Mouse (Mus musculus) heart, adult 2 months (tissue): ENCODE results near the gene Nubpl. TPM values are rescaled to one million over a fixed set of nuclear protein-coding genes. Genes with fewer than 3 reads are reported as not detected.

ENCODE experiments used
- DNase-seq, 2 experiments: peaks; one replicate each; pipeline ENCODE4 v3.0.0; 2021
- H3K27ac ChIP-seq: fragments of 200-600 bp; 2 replicates; pipeline ENCODE4 v1.8.1; 2022
- H3K27me3 ChIP-seq: fragments of 200-500 bp; 2 replicates; pipeline ENCODE4 v1.6.1; 2012; ENCODE audit warnings: mild to moderate bottlenecking, low read length, inconsistent platforms, mixed read lengths; ENCODE audit not compliant: control insufficient read depth, insufficient read depth
- H3K36me3 ChIP-seq: fragments of 200-500 bp; 2 replicates; pipeline ENCODE4 v1.6.1; 2012; ENCODE audit warnings: low read length, inconsistent platforms; ENCODE audit not compliant: control insufficient read depth, insufficient read depth
- H3K4me1 ChIP-seq: fragments of 200-500 bp; 2 replicates; pipeline ENCODE4 v1.6.1; 2011; ENCODE audit warnings: low read length; ENCODE audit not compliant: control insufficient read depth, insufficient read depth
- H3K4me3 ChIP-seq: fragments of 200-600 bp; 2 replicates; pipeline ENCODE4 v1.8.1; 2022
- H3K79me2 ChIP-seq: fragments of 200-500 bp; replicated peaks from 2 replicates; pipeline ENCODE4 v1.6.1; 2012; ENCODE audit warnings: mild to moderate bottlenecking, inconsistent platforms, low read length, moderate library complexity, mixed read lengths; ENCODE audit not compliant: control insufficient read depth, insufficient read depth
- H3K9ac ChIP-seq: fragments of 200-500 bp; 2 replicates; pipeline ENCODE4 v1.6.1; 2012; ENCODE audit warnings: low read depth, mild to moderate bottlenecking, control low read depth, inconsistent platforms, low read length, mixed read lengths
- CTCF ChIP-seq: fragments of 200-600 bp; IDR thresholded peaks from 2 replicates; pipeline ENCODE4 v1.8.1; 2022; ENCODE audit warnings: antibody characterized with exemption, mild to moderate bottlenecking, moderate library complexity
- EP300 ChIP-seq: fragments of 200-500 bp; IDR thresholded peaks from 2 replicates; pipeline ENCODE4 v1.6.1; 2011; ENCODE audit warnings: low read depth, low read length, control low read depth; ENCODE audit not compliant: insufficient read depth
- POLR2A ChIP-seq: fragments of 200-500 bp; IDR thresholded peaks from 2 replicates; pipeline ENCODE4 v1.6.1; 2011; ENCODE audit warnings: mild to moderate bottlenecking, low read depth, low read length, control low read depth; ENCODE audit not compliant: insufficient read depth
- WGBS: fragments of 180-500 bp; shearing (Covaris S2); methylation state at CpG from one replicate; pipeline ENCODE4 v1.1.7; 2018; 5-methylcytosine and 5-hydroxymethylcytosine counted together
- intact Hi-C: fragments of 180-260 bp; cut with DNase I; formaldehyde crosslinking; loops from one replicate; pipeline ENCODE4 v1.15.1; 2025
- polyA plus RNA-seq: library from polyadenylated mRNA; depleted of rRNA; stranded (reverse); fragments of >200 nt; gene quantifications from 2 replicates; pipeline ENCODE4 v1.2.3, GENCODE M21; 2012
- total RNA-seq, 2 experiments: library from RNA; stranded (reverse); gene quantifications; 2 replicates each; pipeline ENCODE4 v1.2.3; 2021

Gene Nubpl
- total and polyA plus RNA-seq, 3 experiments = 3.2 to 10.3 (median 7.5) TPM

DNA sequence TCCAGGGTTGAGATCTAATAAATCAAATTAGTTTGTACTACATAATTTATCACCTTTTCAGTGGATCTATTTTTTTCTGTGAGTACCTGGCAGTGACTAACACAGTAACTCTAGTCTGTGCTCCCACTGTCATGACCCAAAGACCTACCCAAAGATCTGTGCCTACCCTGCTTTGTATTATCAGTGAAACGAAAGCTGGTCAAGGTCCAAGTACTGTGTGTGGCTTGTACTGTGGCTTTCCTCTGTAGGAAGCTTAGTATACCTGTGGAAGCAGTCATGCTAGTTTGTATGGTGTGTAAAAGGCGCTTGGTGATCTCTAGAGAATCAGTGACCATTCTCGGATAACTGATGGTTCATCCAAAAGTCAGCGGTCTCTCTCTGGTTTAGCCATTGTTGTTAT lies 57.4 kb downstream of the Nubpl start:
- Histone ChIP-seq H3K36me3 (no peaks in the 10 kb centered on the region), H3K27ac (no peak overlapping the region), H3K4me3 (no peak overlapping the region), H3K4me1 (no peaks in the 10 kb centered on the region), H3K9ac (no peak overlapping the region), H3K79me2 (no peaks in the 10 kb centered on the region), H3K27me3 (no peaks in the 10 kb centered on the region)
- DNase-seq = no peak
- intact Hi-C loops = no loop called here
- 86% methylated on average over 4 of the region's 4 CpGs for WGBS
- TF ChIP-seq POLR2A (no peak), EP300 (no peak), CTCF (no peak)

DNA sequence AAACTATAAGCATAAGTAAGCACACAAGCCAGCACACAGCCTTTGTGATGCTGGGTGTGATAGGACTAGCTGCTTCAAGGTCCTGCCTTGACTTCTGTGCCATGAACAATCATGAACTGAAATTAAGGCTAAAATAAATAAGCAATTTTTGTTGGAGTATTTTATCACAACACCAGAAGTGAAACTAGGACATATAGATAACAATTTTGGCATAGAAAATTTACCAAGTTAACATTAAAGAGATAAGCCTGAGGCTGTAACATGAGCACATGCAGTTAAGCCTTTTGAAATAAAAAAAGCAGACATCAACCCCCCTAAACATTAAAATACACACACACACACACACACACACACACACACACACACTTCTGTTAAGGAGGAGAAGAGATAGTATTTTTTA lies 66.9 kb downstream of the Nubpl start:
- H3K27ac ChIP-seq = no peak overlapping the region
- DNase-seq = no peak

DNA sequence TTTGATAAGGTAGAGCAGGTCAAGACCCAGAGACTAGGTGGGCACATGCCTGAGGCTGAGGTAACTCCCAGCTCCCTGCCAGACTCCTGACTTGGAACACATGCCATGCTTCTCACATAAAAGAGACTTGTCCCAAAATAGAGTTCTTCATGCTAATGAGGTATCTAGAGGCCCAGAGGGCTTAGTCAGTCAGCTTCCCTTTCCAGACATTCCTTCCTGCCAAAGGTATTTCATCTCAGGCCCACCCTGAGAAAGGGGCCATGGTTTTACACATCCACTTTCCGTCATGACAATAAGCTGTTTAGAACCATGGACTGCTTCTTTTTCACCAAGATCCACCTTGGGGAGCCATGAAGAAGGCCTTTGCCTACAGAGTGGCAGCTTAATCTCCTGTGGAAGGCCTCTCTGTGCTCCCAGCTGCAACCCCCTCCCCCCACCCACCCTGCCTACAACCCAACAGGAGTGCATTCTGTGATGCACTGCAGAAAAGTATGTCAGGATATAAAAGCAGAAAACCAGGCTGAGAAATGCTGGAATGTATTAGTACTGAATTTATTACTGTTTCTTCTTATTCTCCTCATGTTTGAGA lies 88.8 kb downstream of the Nubpl start:
- Histone ChIP-seq H3K9ac (no peak overlapping the region), H3K36me3 (no peaks in the 10 kb centered on the region), H3K79me2 (no peaks in the 10 kb centered on the region), H3K4me3 (no peak overlapping the region), H3K27me3 (no peaks in the 10 kb centered on the region), H3K27ac (no peak overlapping the region), H3K4me1 (no peaks in the 10 kb centered on the region; the same call in 1 of the 2 replicates)
- no peak for DNase-seq
- 77% methylated on average over 1 of the region's 1 CpGs for WGBS
- intact Hi-C loops = no loop called here
- TF ChIP-seq EP300 (no peak), POLR2A (no peak), CTCF (no peak)

More for the DNA sequence above, 66.9 kb downstream of the Nubpl start:
- no peaks in the 10 kb centered on the region for H3K79me2 ChIP-seq
- no peak for TF ChIP-seq CTCF
- TF ChIP-seq EP300 = no peak
- TF ChIP-seq POLR2A = no peak
- intact Hi-C loops = no loop called here
- no peaks in the 10 kb centered on the region for H3K36me3 ChIP-seq
- H3K27me3 ChIP-seq = no peaks in the 10 kb centered on the region
- H3K4me3 ChIP-seq = no peak overlapping the region
- H3K4me1 ChIP-seq = no peaks in the 10 kb centered on the region
- no peak overlapping the region for H3K9ac ChIP-seq

DNA sequence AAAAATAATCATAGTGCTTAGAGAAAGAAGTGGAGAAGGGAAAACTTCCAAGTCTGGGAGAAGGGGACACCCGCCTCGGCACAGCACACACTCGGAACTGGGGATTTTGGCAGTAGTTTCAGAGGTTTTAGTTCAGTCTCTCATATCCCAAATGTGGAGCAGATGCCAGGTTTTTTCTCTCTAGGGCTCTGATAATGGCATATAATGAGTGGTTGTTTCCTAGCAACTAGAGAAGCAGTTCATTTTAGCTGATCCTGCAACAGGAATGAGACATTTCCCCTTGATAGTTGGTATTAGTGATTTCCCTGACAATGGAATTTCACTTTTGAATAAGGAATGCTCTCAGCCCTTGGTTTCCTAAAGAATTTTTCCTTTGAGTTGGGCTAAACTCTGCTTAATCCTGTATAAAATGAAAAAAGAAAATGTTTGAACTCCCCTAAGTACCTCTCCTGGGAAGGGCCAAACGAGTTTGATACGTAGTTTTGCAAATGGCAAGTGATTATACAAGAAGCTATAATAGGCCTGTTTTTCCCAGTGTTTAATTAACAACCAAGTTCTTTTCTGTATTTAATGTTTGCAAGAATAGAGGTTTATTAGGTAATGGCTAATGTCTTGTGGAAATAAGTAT lies 89.5 kb downstream of the Nubpl start:
- Histone ChIP-seq H3K36me3 (no peaks in the 10 kb centered on the region), H3K27ac (no peak overlapping the region), H3K4me1 (no peaks in the 10 kb centered on the region; the same call in 1 of the 2 replicates), H3K9ac (no peak overlapping the region), H3K4me3 (no peak overlapping the region), H3K79me2 (no peaks in the 10 kb centered on the region), H3K27me3 (no peaks in the 10 kb centered on the region)
- intact Hi-C loops = no loop called here
- 49% methylated on average over 5 of the region's 5 CpGs for WGBS
- no peak for DNase-seq
- TF ChIP-seq CTCF (no peak), POLR2A (no peak), EP300 (no peak)

DNA sequence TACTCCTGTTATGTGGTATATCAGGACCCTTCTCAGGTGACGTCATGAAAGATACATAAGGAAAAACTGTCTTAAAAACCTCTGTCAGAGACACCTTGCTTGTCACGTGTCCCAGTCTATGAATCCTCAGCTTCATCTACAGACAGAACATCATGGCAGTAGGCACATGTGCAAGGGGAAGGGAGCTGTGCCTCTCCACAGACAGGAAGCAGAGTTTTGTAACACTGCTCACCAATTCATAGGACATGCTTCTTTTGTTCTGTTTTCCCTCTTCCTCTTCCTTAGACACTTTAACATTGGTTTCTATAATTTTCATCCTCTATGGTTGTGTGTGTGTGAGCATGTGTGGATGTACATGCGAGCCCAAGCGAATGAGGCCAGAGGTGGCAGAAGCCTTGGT lies 100.9 kb downstream of the Nubpl start:
- no peak overlapping the region for H3K4me3 ChIP-seq
- no peak for DNase-seq
- no peaks in the 10 kb centered on the region for H3K79me2 ChIP-seq
- no peaks in the 10 kb centered on the region for H3K36me3 ChIP-seq
- H3K27ac ChIP-seq = no peak overlapping the region
- WGBS = 83% methylated on average over 4 of the region's 4 CpGs
- intact Hi-C loops = no loop called here
- H3K9ac ChIP-seq = no peak overlapping the region
- no peaks in the 10 kb centered on the region for H3K4me1 ChIP-seq
- TF ChIP-seq POLR2A = no peak
- no peak for TF ChIP-seq EP300
- TF ChIP-seq CTCF = no peak
- H3K27me3 ChIP-seq = no peaks in the 10 kb centered on the region

DNA sequence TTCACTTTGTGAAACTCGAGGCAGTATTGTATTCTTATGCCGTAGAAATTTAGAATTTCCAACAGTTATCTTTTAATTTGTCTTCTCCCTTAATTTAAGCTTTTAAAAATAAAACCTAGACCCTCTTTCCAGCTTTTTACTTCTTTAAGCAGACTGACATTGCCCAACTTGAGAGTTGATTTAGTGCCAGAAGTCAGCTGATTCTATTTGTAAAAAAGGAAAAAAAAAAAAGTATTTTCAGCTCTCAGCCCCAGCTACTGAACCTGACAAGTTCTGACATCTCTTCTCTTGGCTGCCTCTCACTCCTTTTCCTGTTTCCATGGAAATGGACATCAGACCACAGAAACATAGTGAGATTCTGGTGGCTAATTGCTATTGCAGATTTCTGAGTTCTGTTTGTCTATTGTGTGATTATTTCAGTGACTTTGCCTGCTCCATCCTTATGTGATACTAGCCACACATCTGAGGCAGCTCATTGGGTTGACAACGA lies 111.6 kb downstream of the Nubpl start:
- Histone ChIP-seq H3K79me2 (no peaks in the 10 kb centered on the region), H3K27me3 (no peaks in the 10 kb centered on the region), H3K27ac (no peak overlapping the region), H3K9ac (no peak overlapping the region), H3K36me3 (no peaks in the 10 kb centered on the region), H3K4me3 (no peak overlapping the region), H3K4me1 (no peaks in the 10 kb centered on the region)
- intact Hi-C loops = no loop called here
- no peak for TF ChIP-seq CTCF
- no peak for TF ChIP-seq POLR2A
- no peak for TF ChIP-seq EP300
- 45% methylated on average over 3 of the region's 3 CpGs for WGBS
- no peak for DNase-seq
